Mouse (Mus musculus) limb, embryonic 12.5 days (tissue): Measurements from ENCODE around the gene Dusp2. TPM values are rescaled to one million over a fixed set of nuclear protein-coding genes. Genes with fewer than 3 reads are reported as not detected.

Experiments used
- ATAC-seq: fragments of 200-750 bp; cut with Nextera tagmentation; 2 replicates; pipeline ENCODE4 v1.8.0; 2017; ENCODE audit warnings: low read depth, moderate TSS enrichment; ENCODE audit not compliant: insufficient number of reproducible peaks, insufficient read depth, low FRiP score, low TSS enrichment
- H3K27ac ChIP-seq: fragments of 300-500 bp; sonication (generic); 2 replicates; pipeline ENCODE4 v1.5.1; 2016; ENCODE audit warnings: mild to moderate bottlenecking, moderate library complexity
- H3K27me3 ChIP-seq: fragments of 300-500 bp; sonication (generic); 2 replicates; pipeline ENCODE4 v1.6.1; 2016; ENCODE audit warnings: mild to moderate bottlenecking, moderate library complexity
- H3K36me3 ChIP-seq: fragments of 300-500 bp; sonication (generic); 2 replicates; pipeline ENCODE4 v1.6.1; 2016; ENCODE audit warnings: mild to moderate bottlenecking, moderate library complexity
- H3K4me1 ChIP-seq: fragments of 300-500 bp; sonication (generic); replicated peaks from 2 replicates; pipeline ENCODE4 v1.6.1; 2016
- H3K4me2 ChIP-seq: fragments of 300-500 bp; sonication (generic); 2 replicates; pipeline ENCODE4 v1.6.1; 2016; ENCODE audit warnings: mild to moderate bottlenecking, moderate library complexity
- H3K4me3 ChIP-seq: fragments of 300-500 bp; sonication (generic); replicated peaks from 2 replicates; pipeline ENCODE4 v1.5.1; 2016; ENCODE audit warnings: mild to moderate bottlenecking
- H3K9ac ChIP-seq: fragments of 300-500 bp; sonication (generic); replicated peaks from 2 replicates; pipeline ENCODE4 v1.6.1; 2016; ENCODE audit warnings: mild to moderate bottlenecking, moderate library complexity
- H3K9me3 ChIP-seq: fragments of 300-500 bp; sonication (generic); 2 replicates; pipeline ENCODE4 v1.6.1; 2016; ENCODE audit warnings: mild to moderate bottlenecking, moderate library complexity
- WGBS: fragments of 180-500 bp; shearing (Covaris S2); methylation state at CpG from one replicate; pipeline ENCODE4 v1.1.7; 2016; 5-methylcytosine and 5-hydroxymethylcytosine counted together
- polyA plus RNA-seq: library from polyadenylated mRNA; unstranded; fragments of >200 nt; fragmentation: Nextera tagmentation; extraction: Ambion mirVana; gene quantifications from 2 replicates; pipeline ENCODE4 v1.2.1, GENCODE M21; 2016

The Dusp2 gene
- polyA plus RNA-seq, 1 experiment from 2014 or later, result 6.5 TPM

GRCm38 (mm10) chr2:127339262-127339661 lies 3.3 kb downstream of the Dusp2 start:
- WGBS, result 72% methylated on average over 6 of the region's 6 CpGs
- Histone ChIP-seq H3K4me1 (peaks cover 17% of the 10 kb centered on the region), H3K4me2 (no peak overlapping the region), H3K9ac (no peak overlapping the region), H3K9me3 (no peaks in the 10 kb centered on the region), H3K27ac (no peak overlapping the region), H3K36me3 (no peaks in the 10 kb centered on the region), H3K4me3 (no peak overlapping the region), H3K27me3 (peaks cover 54% of the 10 kb centered on the region)
- no peak for ATAC-seq

- ATAC-seq, result 0 out of 2 replicates have a peak, but pooled peaks have one; percentile 18
Observed at GRCm38 (mm10) chr2:127341159-127341558, 5.2 kb downstream of the Dusp2 start.

GRCm38 (mm10) chr2:127346334-127346733 lies 10.4 kb downstream of the Dusp2 start:
- no peak overlapping the region for H3K27ac ChIP-seq
- no peak overlapping the region for H3K4me2 ChIP-seq
- no peaks in the 10 kb centered on the region for H3K9me3 ChIP-seq
- no peak overlapping the region for H3K4me3 ChIP-seq
- H3K36me3 ChIP-seq, result no peaks in the 10 kb centered on the region
- ATAC-seq, result no peak
- 64% methylated on average over 1 of the region's 1 CpGs for WGBS
- no peaks in the 10 kb centered on the region for H3K4me1 ChIP-seq
- peaks cover 13% of the 10 kb centered on the region for H3K27me3 ChIP-seq
- H3K9ac ChIP-seq, result no peak overlapping the region

More at GRCm38 (mm10) chr2:127341159-127341558, 5.2 kb downstream of the Dusp2 start:
- Histone ChIP-seq H3K4me3 (no peak overlapping the region), H3K4me1 (peaks cover 7% of the 10 kb centered on the region; the same call in 1 of the 2 replicates), H3K27me3 (peaks cover 38% of the 10 kb centered on the region), H3K9ac (no peak overlapping the region), H3K4me2 (no peak overlapping the region), H3K36me3 (no peaks in the 10 kb centered on the region), H3K27ac (no peak overlapping the region), H3K9me3 (no peaks in the 10 kb centered on the region)
- 24% methylated on average over 3 of the region's 3 CpGs for WGBS

- ATAC-seq, result no peak
- 79% methylated on average over 13 of the region's 13 CpGs for WGBS
- Histone ChIP-seq H3K27ac (no peak overlapping the region), H3K27me3 (peaks cover 13% of the 10 kb centered on the region), H3K4me1 (no peaks in the 10 kb centered on the region), H3K4me3 (no peak overlapping the region), H3K9me3 (no peaks in the 10 kb centered on the region), H3K9ac (no peak overlapping the region), H3K36me3 (no peaks in the 10 kb centered on the region), H3K4me2 (no peak overlapping the region)
Observed at GRCm38 (mm10) chr2:127347147-127347985, 11.4 kb downstream of the Dusp2 start.

- H3K9me3 ChIP-seq, result no peaks in the 10 kb centered on the region
- H3K9ac ChIP-seq, result no peak overlapping the region
- H3K27me3 ChIP-seq, result peaks cover 40% of the 10 kb centered on the region
- H3K27ac ChIP-seq, result no peak overlapping the region
- H3K4me2 ChIP-seq, result no peak overlapping the region
- no peak overlapping the region for H3K4me3 ChIP-seq
- 84% methylated on average over 4 of the region's 4 CpGs for WGBS
- H3K36me3 ChIP-seq, result no peaks in the 10 kb centered on the region
- no peaks in the 10 kb centered on the region for H3K4me1 ChIP-seq
- ATAC-seq, result no peak
Observed at GRCm38 (mm10) chr2:127353881-127354280, 17.9 kb downstream of the Dusp2 start.

GRCm38 (mm10) chr2:127362459-127363281 lies 26.7 kb downstream of the Dusp2 start, which contains the start of gene Adra2b:
Gene Adra2b, plus strand, starts transcription at chr2:127363208.
- ATAC-seq, result peak; percentile 82
- Histone ChIP-seq H3K4me2 (peak within 1 kb of the TSS; percentile 77), H3K9ac (peak within 1 kb of the TSS; percentile 44)

GRCm38 (mm10) chr2:127363282-127363652 lies 27.3 kb downstream of the Dusp2 start:
- Histone ChIP-seq H3K4me2 (peak overlapping the region; percentile 77), H3K4me1 (peaks cover 12% of the 10 kb centered on the region), H3K9me3 (no peaks in the 10 kb centered on the region), H3K9ac (peak overlapping the region; percentile 44; the same call in 1 of the 2 replicates), H3K27me3 (peaks cover 93% of the 10 kb centered on the region), H3K27ac (no peak overlapping the region), H3K4me3 (peak overlapping the region; percentile 46), H3K36me3 (no peaks in the 10 kb centered on the region)
- ATAC-seq, result 0 out of 2 replicates have a peak, but pooled peaks have one; percentile 21
- under 1% methylated on average over 28 of the region's 28 CpGs for WGBS

More at GRCm38 (mm10) chr2:127362459-127363281, 26.7 kb downstream of the Dusp2 start, which contains the start of gene Adra2b:
- H3K9me3 ChIP-seq, result no peaks in the 10 kb centered on the region
- H3K4me3 ChIP-seq, result peak within 1 kb of the TSS; percentile 46
- under 1% methylated on average over 46 of the region's 49 CpGs for WGBS
- H3K27me3 ChIP-seq, result peaks cover 93% of the 10 kb centered on the region
- no peak within 1 kb of the TSS for H3K27ac ChIP-seq
- no peaks in the 10 kb centered on the region for H3K36me3 ChIP-seq
- peaks cover 12% of the 10 kb centered on the region for H3K4me1 ChIP-seq

GRCm38 (mm10) chr2:127363696-127364095 lies 27.7 kb downstream of the Dusp2 start:
- Histone ChIP-seq H3K27me3 (peaks cover 89% of the 10 kb centered on the region), H3K4me2 (peak overlapping the region; percentile 77), H3K9ac (no peak overlapping the region; the same call in 1 of the 2 replicates), H3K27ac (no peak overlapping the region), H3K9me3 (no peaks in the 10 kb centered on the region), H3K4me3 (peak overlapping the region; percentile 46), H3K36me3 (no peaks in the 10 kb centered on the region), H3K4me1 (peaks cover 12% of the 10 kb centered on the region)
- ATAC-seq, result no peak
- 4% methylated on average over 20 of the region's 20 CpGs for WGBS

- Histone ChIP-seq H3K9ac (no peak overlapping the region), H3K4me2 (peak overlapping the region; percentile 77; the same call in 1 of the 2 replicates), H3K27me3 (peaks cover 85% of the 10 kb centered on the region), H3K4me1 (peaks cover 12% of the 10 kb centered on the region), H3K36me3 (no peaks in the 10 kb centered on the region), H3K27ac (no peak overlapping the region), H3K9me3 (no peaks in the 10 kb centered on the region), H3K4me3 (peak overlapping the region; percentile 46; the same call in 1 of the 2 replicates)
- WGBS, result 13% methylated on average over 8 of the region's 8 CpGs
- ATAC-seq, result no peak
Observed at GRCm38 (mm10) chr2:127364452-127364851, 28.5 kb downstream of the Dusp2 start.

- Histone ChIP-seq H3K4me3 (no peak overlapping the region), H3K9ac (no peak overlapping the region), H3K4me2 (no peak overlapping the region), H3K4me1 (peaks cover 12% of the 10 kb centered on the region), H3K9me3 (no peaks in the 10 kb centered on the region), H3K27me3 (peaks cover 59% of the 10 kb centered on the region), H3K36me3 (no peaks in the 10 kb centered on the region), H3K27ac (no peak overlapping the region)
- 56% methylated on average over 10 of the region's 10 CpGs for WGBS
- ATAC-seq, result no peak
Observed at GRCm38 (mm10) chr2:127367126-127367820, 31.3 kb downstream of the Dusp2 start.
